Comparison of ENCODE assay signal across 18 mouse cellular contexts in genomic region chr10:12535272-12535671, GRCm38 (mm10).
DNase-seq lines count a peak whose midpoint lies in the region; ATAC-seq and TF ChIP-seq lines count a peak whose summit lies in the region.
"Had no signal": no experiment of that assay in that cellular context is flagged by ENCODE, and none has a peak within 500 bp of the region (broad histone marks: within the 10 kb centered on the region; RNA-seq: fewer than 3 reads in every experiment).

No protein-coding gene starts in this region.

- TF ChIP-seq RAD21 in MEL (IDR thresholded peaks at IDR 0.05; ENCODE audit: low read depth, low read length) = no peak

- ATAC-seq in lung, postnatal 0 days = no peak
- peak; percentile 80 for ATAC-seq in granulocyte monocyte progenitor cell, adult 5-6 weeks (replicated peaks; ENCODE audit: poor library complexity, severe bottlenecking)
- ATAC-seq in megakaryocyte progenitor cell, adult 5-6 weeks (replicated peaks; ENCODE audit: poor library complexity) = peak; percentile 68
- ATAC-seq: forebrain, embryonic 15.5 days; hindbrain, embryonic 16.5 days; inflammation-experienced regulatory T-cells, adult 6 months had no signal

- no peak overlapping the region for H3K9ac ChIP-seq in lung, postnatal 0 days (replicated peaks; ENCODE audit: low read depth)
- H3K9ac ChIP-seq in MEL (ENCODE audit: control insufficient read depth, low read depth, low read length, poor library complexity, severe bottlenecking) = peak overlapping the region; percentile 28
- H3K9ac ChIP-seq: embryonic facial prominence, embryonic 12.5 days; forebrain, embryonic 15.5 days; heart, embryonic 13.5 days; hindbrain, embryonic 12.5 days had no signal

- no peaks in the 10 kb centered on the region for H3K9me3 ChIP-seq in lung, postnatal 0 days (ENCODE audit: low read length)
- H3K9me3 ChIP-seq in MEL (replicated peaks; ENCODE audit: insufficient read depth, low read length) = no peaks in the 10 kb centered on the region
- H3K9me3 ChIP-seq: embryonic facial prominence, embryonic 12.5 days; forebrain, embryonic 15.5 days; heart, embryonic 13.5 days; hindbrain, embryonic 12.5 days had no signal

- H3K36me3 ChIP-seq in lung, postnatal 0 days (ENCODE audit: insufficient read depth, low read length) = no peaks in the 10 kb centered on the region
- H3K36me3 ChIP-seq in MEL (ENCODE audit: control insufficient read depth in 1 of 2, insufficient read depth in 2 of 2, low read length in 2 of 2) = peaks cover 0 to 17% of the 10 kb centered on the region in 2 experiments; a peak in 2 of 4 replicates
- H3K36me3 ChIP-seq: embryonic facial prominence, embryonic 12.5 days; forebrain, embryonic 15.5 days; hindbrain, embryonic 12.5 days had no signal

- no peak for TF ChIP-seq EP300 in lung, postnatal 0 days (IDR thresholded peaks at IDR 0.05)
- TF ChIP-seq EP300 in MEL (IDR thresholded peaks at IDR 0.05; ENCODE audit: low read depth in 1 of 2, low read length in 2 of 2) = peak; percentile 31 to 37; a peak in 2 of 4 replicates

- no peak for TF ChIP-seq CTCF in lung, postnatal 0 days (IDR thresholded peaks at IDR 0.05)
- no peak for TF ChIP-seq CTCF in MEL (IDR thresholded peaks at IDR 0.05 in 2 of 3, conservative IDR thresholded peaks at IDR 0.05 in 1 of 3; ENCODE audit: control insufficient read depth in 1 of 3, insufficient read depth in 1 of 3, low read depth in 2 of 3, low read length in 3 of 3, poor library complexity in 1 of 3, severe bottlenecking in 1 of 3)

- no peak for TF ChIP-seq POLR2A in MEL (IDR thresholded peaks at IDR 0.05; ENCODE audit: control insufficient read depth in 1 of 2, insufficient read depth in 1 of 2, low read depth in 1 of 2, low read length in 2 of 2, poor library complexity in 1 of 2)

- no peak overlapping the region for H3K4me3 ChIP-seq in lung, postnatal 0 days (ENCODE audit: low read depth, low read length)
- H3K4me3 ChIP-seq in MEL (ENCODE audit: control insufficient read depth in 1 of 2, insufficient read depth in 1 of 2, low read depth in 2 of 2, low read length in 2 of 2) = peak overlapping the region; percentile 47 to 58
- H3K4me3 ChIP-seq: embryonic facial prominence, embryonic 12.5 days; forebrain, embryonic 15.5 days; heart, embryonic 13.5 days; hindbrain, embryonic 12.5 days had no signal

- H3K27ac ChIP-seq in lung, postnatal 0 days (ENCODE audit: low read length) = no peak overlapping the region
- H3K27ac ChIP-seq in MEL (ENCODE audit: control insufficient read depth, low read depth, low read length) = peak overlapping the region; percentile 78
- H3K27ac ChIP-seq: embryonic facial prominence, embryonic 12.5 days; forebrain, embryonic 15.5 days; heart, embryonic 13.5 days; hindbrain, embryonic 12.5 days had no signal

- no peaks in the 10 kb centered on the region for H3K4me1 ChIP-seq in lung, postnatal 0 days (ENCODE audit: insufficient read depth, low read depth, low read length)
- H3K4me1 ChIP-seq in MEL (ENCODE audit: control insufficient read depth in 1 of 2, insufficient read depth in 2 of 2, low read length in 2 of 2) = peaks cover 10 to 16% of the 10 kb centered on the region in 2 experiments
- H3K4me1 ChIP-seq: embryonic facial prominence, embryonic 12.5 days; forebrain, embryonic 15.5 days; hindbrain, embryonic 12.5 days had no signal

- no peaks in the 10 kb centered on the region for H3K79me2 ChIP-seq in MEL (ENCODE audit: control insufficient read depth, insufficient read depth, low read length, poor library complexity)

- peak; percentile 9 for DNase-seq in lung, postnatal 10 days
- no peak for DNase-seq in lung, postnatal 0 days (ENCODE audit: low spot score)
- DNase-seq in MEL (ENCODE audit: low read depth, low spot score) = peak; percentile 77
- DNase-seq in gastrocnemius, postnatal 25 days = no peak
- no peak for DNase-seq in thymus, postnatal 36 days
- DNase-seq: adrenal gland, adult 8-10 months; adrenal gland, postnatal 36 days; cerebellum, adult 8-10 months; cerebellum, postnatal 14 days; heart, postnatal 36 days had no signal

- H3K27me3 ChIP-seq in lung, postnatal 0 days (replicated peaks; ENCODE audit: insufficient read depth, low read length) = no peaks in the 10 kb centered on the region
- H3K27me3 ChIP-seq in MEL (ENCODE audit: control insufficient read depth in 1 of 2, insufficient read depth in 2 of 2, low read length in 2 of 2) = no peaks in the 10 kb centered on the region
- H3K27me3 ChIP-seq: embryonic facial prominence, embryonic 12.5 days; forebrain, embryonic 15.5 days; heart, embryonic 13.5 days; hindbrain, embryonic 12.5 days had no signal

- WGBS in lung, postnatal 0 days = 85% methylated on average over 1 of the region's 1 CpGs

- no peak overlapping the region for H3K4me2 ChIP-seq in lung, postnatal 0 days (replicated peaks; ENCODE audit: low read depth, low read length)
- H3K4me2 ChIP-seq: embryonic facial prominence, embryonic 12.5 days; forebrain, embryonic 15.5 days; heart, embryonic 13.5 days; hindbrain, embryonic 12.5 days had no signal

TF ChIP-seq in MEL, 35 proteins besides CTCF, POLR2A, EP300 and RAD21:
- TF ChIP-seq MEF2A (IDR thresholded peaks at IDR 0.05; ENCODE audit: extremely low read depth, insufficient replicate concordance, low read depth, low read length, poor library complexity, severe bottlenecking) (no peak), ETS1 (IDR thresholded peaks at IDR 0.05; ENCODE audit: low read depth, low read length) (0 out of 2 replicates have a peak, but pooled peaks have one; percentile 21), CHD1 (IDR thresholded peaks at IDR 0.05; ENCODE audit: low read depth, low read length) (peak; percentile 77; the same call in 1 of the 2 replicates)

Comparison
In these comparisons a context has a peak if more than half of its experiments do, and no peak if none do; other contexts are left out.
1. DNase-seq: peak in lung, postnatal 10 days (single experiment) and MEL (single experiment); none in lung, postnatal 0 days (single experiment), gastrocnemius, postnatal 25 days (single experiment) and thymus, postnatal 36 days (0 of 2).